Mouse (Mus musculus) kidney, postnatal 10 days (tissue): ENCODE results near the gene Prickle2.

Source experiments
- DNase-seq: peaks from one replicate; pipeline ENCODE4 v3.0.0; 2021; ENCODE audit warnings: mixed read lengths

Prickle2 gene

DNA sequence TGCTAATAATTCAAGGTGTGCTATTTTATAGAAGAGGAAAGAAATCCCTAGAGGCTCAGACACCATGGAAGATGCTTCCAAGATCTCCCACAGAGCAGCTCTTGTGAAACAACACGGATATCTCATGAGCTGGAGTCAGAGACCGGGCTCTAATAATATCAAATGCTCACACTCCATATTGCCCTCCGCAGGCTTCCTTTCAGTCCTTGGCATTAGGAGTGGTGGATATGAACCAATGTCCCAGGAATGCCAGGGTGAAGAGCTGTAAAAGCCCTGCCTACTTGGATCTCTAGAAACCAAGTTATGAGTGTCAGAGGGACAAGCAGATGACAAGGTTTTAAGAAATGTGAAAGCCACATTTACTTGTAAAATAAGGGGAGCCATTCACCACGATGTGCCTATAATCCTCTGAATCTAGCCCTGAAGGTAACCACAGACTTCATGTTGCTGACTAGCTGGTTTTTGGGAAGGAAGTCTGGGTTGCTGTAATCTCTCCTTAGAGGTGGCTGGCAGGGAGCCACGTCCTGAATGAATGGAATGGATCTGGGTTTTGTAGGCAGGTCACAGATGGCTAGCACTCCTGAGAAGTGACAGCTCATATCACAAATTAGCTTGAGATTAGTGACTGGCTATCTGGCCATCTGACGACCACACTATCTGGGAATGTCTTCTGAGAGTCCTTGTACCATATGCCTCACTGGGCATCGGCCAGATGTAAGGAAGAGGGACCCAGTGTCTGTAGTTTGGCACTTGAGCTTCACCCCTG lies 278.4 kb downstream of the Prickle2 start:
- DNase-seq: peak; percentile 19

DNA sequence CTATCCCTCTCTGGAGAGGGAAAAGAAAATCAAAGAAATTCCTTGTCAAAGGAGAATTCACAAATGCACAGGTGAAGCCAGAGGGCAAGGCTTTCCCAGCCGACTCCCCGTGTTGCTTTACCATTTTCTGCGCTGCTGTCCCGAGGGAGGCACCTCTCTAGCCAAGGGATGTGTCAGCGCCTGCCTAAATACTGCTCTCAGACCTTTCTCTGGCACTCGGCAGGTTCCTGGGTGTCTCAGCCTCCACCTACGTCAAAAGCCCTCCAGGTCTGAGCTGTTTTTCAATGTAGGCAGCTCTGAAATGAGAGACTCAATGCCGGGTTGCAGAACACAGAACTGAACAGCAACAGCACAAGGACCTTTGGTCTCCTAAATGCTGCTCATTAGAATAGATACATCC lies 280.1 kb downstream of the Prickle2 start:
- no peak for DNase-seq

DNA sequence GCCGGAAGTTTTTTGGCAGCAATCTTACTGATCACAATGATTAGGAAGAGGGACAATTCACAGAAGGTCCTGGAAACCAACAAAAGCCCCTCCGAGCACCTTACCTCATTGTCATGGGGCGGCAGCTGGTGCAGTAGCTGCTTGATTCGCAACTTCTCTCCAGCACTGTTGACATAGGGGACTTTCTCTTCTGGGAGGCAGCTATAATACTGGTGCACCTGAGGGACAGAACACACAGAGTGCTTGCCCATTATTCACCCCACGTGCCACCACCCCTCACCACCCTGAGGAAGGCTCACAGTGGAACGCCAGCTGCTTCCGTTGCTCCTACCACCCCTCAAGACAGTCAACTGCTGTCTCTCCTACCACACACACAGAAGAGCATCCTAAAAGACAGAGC lies 280.5 kb downstream of the Prickle2 start:
- DNase-seq: no peak

DNA sequence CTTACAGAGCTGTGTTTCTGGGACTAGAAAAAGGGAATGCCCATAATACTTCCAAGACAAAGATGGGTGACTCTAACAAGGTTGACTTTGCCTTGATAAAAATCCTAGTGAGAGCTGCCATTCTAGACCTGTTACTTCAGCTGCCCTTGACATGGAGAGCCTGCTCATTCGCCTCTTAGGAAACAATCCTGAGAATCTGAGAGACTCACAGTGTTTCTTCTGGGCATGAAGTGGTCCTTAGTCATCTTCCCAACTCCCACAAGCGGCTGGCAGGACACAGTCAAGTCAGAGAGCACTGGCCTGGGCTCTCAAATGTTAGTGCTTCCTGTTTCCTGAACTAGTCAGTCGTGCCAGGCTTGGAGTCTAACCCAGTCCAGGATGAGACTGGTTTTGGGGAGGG lies 281.0 kb downstream of the Prickle2 start:
- no peak for DNase-seq

- DNase-seq: peak; percentile 65
Observed at GRCm38 (mm10) chr6:92422286-92422685, 283.7 kb downstream of the Prickle2 start.

GRCm38 (mm10) chr6:92420106-92420505 lies 285.8 kb downstream of the Prickle2 start:
- no peak for DNase-seq

- DNase-seq: no peak
Observed at GRCm38 (mm10) chr6:92415405-92415755, 290.6 kb downstream of the Prickle2 start.

DNA sequence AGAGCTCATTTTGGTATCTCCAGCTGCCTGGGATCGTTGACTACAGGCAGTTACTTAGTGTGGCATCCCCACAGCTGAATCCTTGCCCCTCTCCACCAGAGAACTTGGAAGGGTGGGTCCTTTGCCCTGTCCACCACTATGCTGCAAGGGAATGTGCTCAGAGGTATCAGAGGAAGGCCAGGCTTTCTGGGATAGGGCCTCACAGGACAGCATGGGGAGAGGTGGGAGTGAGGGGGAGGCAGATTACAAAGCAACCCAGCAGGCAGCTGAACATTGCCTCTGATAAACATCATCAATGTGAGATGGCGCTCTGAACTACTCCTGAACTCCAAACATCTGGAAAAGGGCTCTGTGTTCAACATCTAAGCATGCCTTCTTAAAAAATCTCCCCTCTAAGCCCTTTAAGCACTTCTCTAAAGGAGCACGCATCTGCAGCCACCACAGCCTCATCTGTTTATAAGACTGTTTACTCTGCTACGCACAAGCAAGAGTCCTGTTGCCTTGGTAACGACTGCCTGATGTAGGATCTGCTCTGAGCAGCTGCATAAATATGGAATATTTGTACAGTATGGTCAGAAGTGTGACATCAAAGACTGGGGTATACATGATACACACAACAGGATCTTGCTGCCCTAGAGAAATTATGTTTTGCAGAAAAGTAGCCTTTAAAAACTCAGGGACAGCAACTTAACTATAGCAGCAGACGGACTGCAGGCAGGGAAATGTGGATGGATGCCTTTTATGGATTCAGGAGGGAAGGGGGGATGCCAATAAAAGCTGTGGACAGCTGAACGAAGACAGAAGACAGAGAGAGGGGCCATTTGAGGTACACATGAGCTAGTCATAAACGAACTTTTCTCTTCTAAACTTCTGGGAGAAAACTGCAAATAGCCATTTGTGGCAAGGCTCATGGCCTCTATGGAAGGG lies 291.2 kb downstream of the Prickle2 start:
- DNase-seq: peak; percentile 21

- no peak for DNase-seq
Observed at GRCm38 (mm10) chr6:92413982-92414381, 292.0 kb downstream of the Prickle2 start.

- no peak for DNase-seq
Observed at GRCm38 (mm10) chr6:92409788-92410187, 296.2 kb downstream of the Prickle2 start.

GRCm38 (mm10) chr6:92407259-92407658 lies 298.7 kb downstream of the Prickle2 start:
- DNase-seq: no peak

DNA sequence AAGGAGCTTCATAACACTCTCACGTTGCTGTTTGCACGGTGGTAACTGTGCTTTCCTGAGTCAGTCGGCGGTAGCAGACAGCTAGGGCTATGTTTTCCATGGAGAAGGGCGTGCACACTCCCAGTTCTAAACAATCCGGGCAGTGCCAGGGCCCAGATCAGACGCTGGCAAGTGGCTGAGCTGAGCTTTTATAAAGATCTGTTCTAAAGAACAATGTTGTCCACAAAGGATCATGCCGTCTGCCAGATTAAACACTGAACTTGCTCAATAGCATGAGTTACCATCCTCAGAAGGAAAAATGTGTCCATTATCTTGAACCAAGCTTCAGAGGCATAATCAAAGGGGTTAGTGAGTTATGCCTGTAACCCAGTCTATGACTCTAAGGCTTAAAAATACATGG lies 300.4 kb downstream of the Prickle2 start:
- no peak for DNase-seq

DNA sequence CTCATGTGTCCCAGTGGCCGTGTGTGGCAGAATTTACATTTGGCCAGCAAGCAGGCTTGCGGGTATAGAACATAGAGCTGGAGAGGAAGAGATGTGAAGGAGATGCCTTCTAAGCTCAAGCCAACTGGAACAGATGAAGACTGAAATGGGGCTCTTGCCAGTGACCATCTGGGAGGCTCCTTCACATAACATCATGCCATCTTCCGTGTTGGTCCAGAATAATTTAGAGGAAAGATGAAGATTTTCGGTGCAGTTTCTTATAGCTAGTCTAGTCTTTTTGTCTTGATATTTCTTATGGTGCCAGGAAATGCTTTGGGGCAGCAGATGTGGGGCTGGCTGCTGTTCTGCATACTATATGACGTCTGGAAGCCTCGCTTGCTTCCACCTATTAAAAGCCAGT lies 308.1 kb downstream of the Prickle2 start:
- DNase-seq: no peak

GRCm38 (mm10) chr6:92395556-92395955 lies 310.4 kb downstream of the Prickle2 start:
- DNase-seq: no peak

- DNase-seq: no peak
Observed at GRCm38 (mm10) chr6:92395143-92395542, 310.8 kb downstream of the Prickle2 start.

- no peak for DNase-seq
Observed at GRCm38 (mm10) chr6:92394628-92395027, 311.3 kb downstream of the Prickle2 start.

- no peak for DNase-seq
Observed at GRCm38 (mm10) chr6:92390321-92390720, 315.6 kb downstream of the Prickle2 start.

- DNase-seq: no peak
Observed at GRCm38 (mm10) chr6:92388681-92389080, 317.3 kb downstream of the Prickle2 start.

GRCm38 (mm10) chr6:92383196-92383782 lies 322.7 kb downstream of the Prickle2 start:
- no peak for DNase-seq

- DNase-seq: no peak
Observed at GRCm38 (mm10) chr6:92381085-92381484, 324.9 kb downstream of the Prickle2 start.

DNA sequence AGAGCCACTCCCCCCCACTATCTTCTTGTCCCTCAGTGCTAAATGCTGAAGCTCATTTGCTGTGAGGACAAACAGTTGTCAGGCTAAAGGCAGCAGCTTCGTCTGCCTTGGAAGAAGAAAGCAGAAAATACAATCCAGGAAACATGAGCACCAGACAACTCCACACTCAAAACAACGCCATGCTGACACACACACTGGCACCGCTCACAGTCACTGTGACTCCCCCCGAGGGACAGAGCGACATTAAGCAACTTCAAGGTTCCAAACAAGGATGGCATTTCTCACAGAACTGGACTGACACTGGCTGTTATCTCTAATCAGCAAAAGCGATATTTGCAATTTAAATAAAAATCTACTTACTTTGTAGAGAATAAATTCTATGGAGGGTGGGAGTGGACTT lies 331.1 kb downstream of the Prickle2 start:
- DNase-seq: no peak

GRCm38 (mm10) chr6:92370896-92371295 lies 335.1 kb downstream of the Prickle2 start:
- no peak for DNase-seq

- no peak for DNase-seq
Observed at GRCm38 (mm10) chr6:92347278-92348028, 358.5 kb downstream of the Prickle2 start.
